Mouse (Mus musculus): ENCODE data around the gene Gm20403. TPM values are rescaled to one million over a fixed set of nuclear protein-coding genes. Genes with fewer than 3 reads are reported as not detected.

Gene Gm20403
- polyA plus RNA-seq, 2 experiments: not detected

DNA sequence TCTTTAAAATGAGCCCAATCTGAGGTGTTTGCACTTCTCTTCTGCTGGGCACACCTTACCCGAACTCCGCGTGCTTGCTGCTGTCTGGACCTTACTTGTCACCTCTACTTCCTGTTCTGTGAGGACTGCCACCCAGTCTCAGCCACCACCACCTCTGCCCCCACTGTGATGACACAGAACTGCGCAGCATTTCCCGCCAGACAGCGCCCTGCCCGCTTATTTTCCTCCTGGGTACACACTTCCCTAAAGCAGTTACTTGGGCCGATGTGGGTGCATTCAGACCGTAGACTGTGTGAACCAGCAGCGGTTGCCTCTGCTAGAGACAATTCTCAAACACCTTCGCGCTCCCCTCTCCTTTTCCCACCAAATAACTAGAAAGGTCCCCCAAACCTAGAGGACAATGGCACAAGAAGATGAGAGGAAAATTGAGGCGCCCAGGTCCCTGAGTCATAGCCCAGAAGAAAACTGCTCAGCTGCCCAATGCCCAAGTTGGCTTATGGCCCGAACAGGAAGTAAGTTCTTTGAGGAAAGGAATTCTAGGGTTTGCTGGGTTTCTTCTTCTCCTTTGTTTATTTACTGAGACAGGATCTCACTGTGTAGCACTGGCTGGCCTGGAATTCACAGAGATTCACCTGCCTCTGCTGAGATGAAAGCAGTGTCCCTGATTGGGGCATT lies 12.8 kb upstream of the Gm20403 start:
- H3K9ac ChIP-seq (replicated peaks): peak overlapping the region; percentile 9; the same call in 1 of the 2 replicates
- TF ChIP-seq EP300 (IDR thresholded peaks at IDR 0.05; ENCODE audit: low read depth): no peak
- no peak for TF ChIP-seq CTCF (IDR thresholded peaks at IDR 0.05; ENCODE audit: low read depth)
- ATAC-seq (ENCODE audit: insufficient read depth): 0 out of 2 replicates have a peak, but pooled peaks have one; percentile 15

GRCm38 (mm10) chr12:54998411-54998810 lies 12.1 kb upstream of the Gm20403 start:
- Histone ChIP-seq H3K9me3 (ENCODE audit: control insufficient read depth, low read length) (no peaks in the 10 kb centered on the region), H3K9ac (replicated peaks) (no peak overlapping the region), H3K27me3 (ENCODE audit: control insufficient read depth, insufficient read depth, low read length) (no peaks in the 10 kb centered on the region), H3K4me1 (replicated peaks; ENCODE audit: control insufficient read depth in 2 of 2, insufficient read depth in 2 of 2, low read length in 1 of 2) (peaks cover 0 to 12% of the 10 kb centered on the region in 2 experiments; a peak in 2 of 4 replicates), H3K4me3 (ENCODE audit: insufficient read depth in 1 of 2, low read depth in 2 of 2, low read length in 2 of 2) (no peak overlapping the region), H3K4me2 (ENCODE audit: low read depth) (no peak overlapping the region), H3K36me3 (replicated peaks; ENCODE audit: control insufficient read depth, insufficient read depth, low read depth) (no peaks in the 10 kb centered on the region), H3K27ac (no peak overlapping the region)
- TF ChIP-seq CTCF (IDR thresholded peaks at IDR 0.05; ENCODE audit: low read depth): no peak
- TF ChIP-seq EP300 (IDR thresholded peaks at IDR 0.05; ENCODE audit: low read depth): no peak
- DNase-seq (ENCODE audit: low read depth in 3 of 3, low spot score in 3 of 3): no peak
- 50% methylated on average over 5 of the region's 5 CpGs for WGBS (ENCODE audit: insufficient replicate concordance)
- no peak for ATAC-seq (ENCODE audit: insufficient read depth)

More for the DNA sequence above, 12.8 kb upstream of the Gm20403 start:
- Histone ChIP-seq H3K4me3 (ENCODE audit: insufficient read depth in 1 of 2, low read depth in 2 of 2, low read length in 2 of 2) (no peak overlapping the region), H3K4me1 (replicated peaks; ENCODE audit: control insufficient read depth in 2 of 2, insufficient read depth in 2 of 2, low read length in 1 of 2) (peaks cover 0 to 6% of the 10 kb centered on the region in 2 experiments; a peak in 1 of 4 replicates), H3K4me2 (ENCODE audit: low read depth) (no peak overlapping the region), H3K36me3 (replicated peaks; ENCODE audit: control insufficient read depth, insufficient read depth, low read depth) (no peaks in the 10 kb centered on the region), H3K27me3 (ENCODE audit: control insufficient read depth, insufficient read depth, low read length) (no peaks in the 10 kb centered on the region), H3K9me3 (ENCODE audit: control insufficient read depth, low read length) (no peaks in the 10 kb centered on the region), H3K27ac (no peak overlapping the region)
- DNase-seq (ENCODE audit: low read depth in 3 of 3, low spot score in 3 of 3): no peak
- WGBS (ENCODE audit: insufficient replicate concordance): 35% methylated on average over 14 of the region's 14 CpGs

DNA sequence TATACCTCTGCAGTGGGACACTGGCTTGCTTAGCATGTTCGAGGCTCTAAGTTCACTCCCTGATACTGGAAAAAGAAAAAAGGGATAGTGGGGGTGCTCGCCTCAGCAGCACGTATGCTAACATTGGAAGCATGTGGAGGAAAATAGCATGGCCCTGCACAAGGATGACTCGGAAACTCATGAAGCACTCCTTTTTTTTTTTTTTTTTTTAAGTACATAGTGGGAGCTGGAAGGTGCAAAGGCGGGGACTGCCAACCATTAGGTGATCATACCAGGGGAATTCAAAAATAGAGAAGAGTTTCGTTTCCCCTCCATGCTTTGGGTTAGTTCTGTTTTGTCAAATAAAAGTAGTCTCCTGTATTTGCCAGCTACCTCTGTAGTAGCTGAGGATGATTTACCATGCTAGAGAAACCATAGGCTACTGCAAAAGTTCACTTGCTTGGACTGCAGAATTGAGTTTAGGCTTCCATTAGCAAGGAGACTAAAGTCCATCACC lies 10.7 kb upstream of the Gm20403 start:
- no peak overlapping the region for H3K4me3 ChIP-seq (ENCODE audit: insufficient read depth in 1 of 2, low read depth in 2 of 2, low read length in 2 of 2)
- no peaks in the 10 kb centered on the region for H3K9me3 ChIP-seq (ENCODE audit: control insufficient read depth, low read length)
- ATAC-seq (ENCODE audit: insufficient read depth): no peak
- no peak overlapping the region for H3K27ac ChIP-seq
- H3K36me3 ChIP-seq (replicated peaks; ENCODE audit: control insufficient read depth, insufficient read depth, low read depth): no peaks in the 10 kb centered on the region
- TF ChIP-seq EP300 (IDR thresholded peaks at IDR 0.05; ENCODE audit: low read depth) (no peak), CTCF (IDR thresholded peaks at IDR 0.05; ENCODE audit: low read depth) (no peak)
- H3K4me2 ChIP-seq (ENCODE audit: low read depth): no peak overlapping the region
- DNase-seq (ENCODE audit: low read depth in 3 of 3, low spot score in 3 of 3): no peak
- peaks cover 0 to 13% of the 10 kb centered on the region in 2 experiments; a peak in 2 of 4 replicates for H3K4me1 ChIP-seq (replicated peaks; ENCODE audit: control insufficient read depth in 2 of 2, insufficient read depth in 2 of 2, low read length in 1 of 2)
- H3K27me3 ChIP-seq (ENCODE audit: control insufficient read depth, insufficient read depth, low read length): no peaks in the 10 kb centered on the region
- WGBS (ENCODE audit: insufficient replicate concordance): 73% methylated on average over 6 of the region's 6 CpGs
- H3K9ac ChIP-seq (replicated peaks): no peak overlapping the region

- no peaks in the 10 kb centered on the region for H3K9me3 ChIP-seq (ENCODE audit: control insufficient read depth, low read length)
- H3K4me2 ChIP-seq (ENCODE audit: low read depth): no peak overlapping the region
- no peaks in the 10 kb centered on the region for H3K36me3 ChIP-seq (replicated peaks; ENCODE audit: control insufficient read depth, insufficient read depth, low read depth)
- DNase-seq (ENCODE audit: low read depth in 3 of 3, low spot score in 3 of 3): no peak
- no peak overlapping the region for H3K4me3 ChIP-seq (ENCODE audit: insufficient read depth in 1 of 2, low read depth in 2 of 2, low read length in 2 of 2)
- 68% methylated on average over 3 of the region's 3 CpGs for WGBS (ENCODE audit: insufficient replicate concordance)
- H3K27me3 ChIP-seq (ENCODE audit: control insufficient read depth, insufficient read depth, low read length): no peaks in the 10 kb centered on the region
- ATAC-seq (ENCODE audit: insufficient read depth): no peak
- no peak for TF ChIP-seq EP300 (IDR thresholded peaks at IDR 0.05; ENCODE audit: low read depth)
- TF ChIP-seq CTCF (IDR thresholded peaks at IDR 0.05; ENCODE audit: low read depth): no peak
- H3K27ac ChIP-seq: no peak overlapping the region
- H3K9ac ChIP-seq (replicated peaks): no peak overlapping the region
- peaks cover 0 to 13% of the 10 kb centered on the region in 2 experiments; a peak in 2 of 4 replicates for H3K4me1 ChIP-seq (replicated peaks; ENCODE audit: control insufficient read depth in 2 of 2, insufficient read depth in 2 of 2, low read length in 1 of 2)
Observed at GRCm38 (mm10) chr12:54995965-54996364, 9.6 kb upstream of the Gm20403 start.

DNA sequence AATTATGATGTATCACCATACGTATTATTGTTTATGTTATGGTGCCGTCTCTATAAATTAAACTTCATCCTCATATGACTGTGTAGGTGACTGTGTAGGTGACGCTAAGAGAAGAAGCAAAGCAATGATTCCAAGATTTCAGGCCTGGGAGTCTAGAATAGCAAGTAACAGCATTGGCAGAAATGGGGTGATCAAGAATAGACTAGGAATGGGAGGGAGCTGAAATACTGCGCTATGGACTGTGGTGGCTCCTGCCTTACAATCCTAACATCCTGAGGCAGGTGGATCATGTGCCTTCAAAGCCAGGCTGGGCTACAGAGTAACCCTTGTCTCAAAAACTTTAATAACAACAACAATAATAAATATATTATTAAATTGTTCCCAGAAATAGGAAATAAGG lies 8.1 kb upstream of the Gm20403 start:
- no peaks in the 10 kb centered on the region for H3K9me3 ChIP-seq (ENCODE audit: control insufficient read depth, low read length)
- no peaks in the 10 kb centered on the region for H3K36me3 ChIP-seq (replicated peaks; ENCODE audit: control insufficient read depth, insufficient read depth, low read depth)
- no peak overlapping the region for H3K9ac ChIP-seq (replicated peaks)
- WGBS (ENCODE audit: insufficient replicate concordance): 80% methylated on average over 4 of the region's 4 CpGs
- no peak for ATAC-seq (ENCODE audit: insufficient read depth)
- DNase-seq (ENCODE audit: low read depth in 3 of 3, low spot score in 3 of 3): no peak
- H3K27ac ChIP-seq: no peak overlapping the region
- TF ChIP-seq CTCF (IDR thresholded peaks at IDR 0.05; ENCODE audit: low read depth) (no peak), EP300 (IDR thresholded peaks at IDR 0.05; ENCODE audit: low read depth) (no peak)
- peaks cover 0 to 11% of the 10 kb centered on the region in 2 experiments; a peak in 2 of 4 replicates for H3K4me1 ChIP-seq (replicated peaks; ENCODE audit: control insufficient read depth in 2 of 2, insufficient read depth in 2 of 2, low read length in 1 of 2)
- H3K4me2 ChIP-seq (ENCODE audit: low read depth): no peak overlapping the region
- no peak overlapping the region for H3K4me3 ChIP-seq (ENCODE audit: insufficient read depth in 1 of 2, low read depth in 2 of 2, low read length in 2 of 2)
- no peaks in the 10 kb centered on the region for H3K27me3 ChIP-seq (ENCODE audit: control insufficient read depth, insufficient read depth, low read length)
